Mouse (Mus musculus) bone marrow, adult 2 months (tissue): ENCODE data around the gene Lce1i.
"Not testable (repeated sequence)": the region's sequence is repeated elsewhere in the genome, so short reads cannot be mapped to it uniquely, and the experiment has no call there.

ENCODE experiments used
- CTCF ChIP-seq: fragments of 200-500 bp; IDR thresholded peaks from 2 replicates; pipeline ENCODE4 v1.5.1; 2011; ENCODE audit warnings: low read length, control low read depth; ENCODE audit not compliant: control insufficient read depth, insufficient read depth
- POLR2A ChIP-seq: fragments of 200-500 bp; IDR thresholded peaks from 2 replicates; pipeline ENCODE4 v1.6.1; 2011; ENCODE audit warnings: low read depth, mild to moderate bottlenecking, control low read depth, low read length, borderline replicate concordance; ENCODE audit not compliant: control insufficient read depth

DNA sequence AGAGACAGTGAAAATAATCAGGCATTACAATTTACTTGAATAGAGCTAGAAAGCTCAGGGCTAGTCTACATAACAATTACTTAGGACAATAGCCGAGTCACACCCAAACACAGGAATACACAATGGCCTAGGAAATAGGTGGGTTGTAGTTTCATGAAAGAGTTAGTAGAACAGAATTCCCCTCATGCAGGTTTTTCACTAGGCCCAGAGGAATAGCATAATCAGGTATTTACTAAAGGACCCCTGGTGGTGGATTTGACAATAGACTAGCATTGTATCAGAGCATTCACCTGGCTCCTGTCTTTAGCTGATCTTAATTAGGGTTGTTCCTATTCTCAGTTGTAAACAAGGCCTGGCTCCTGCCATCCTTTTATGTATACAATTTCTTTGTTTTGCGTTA lies 37.3 kb upstream of the Lce1i start:
- not testable (repeated sequence) for TF ChIP-seq CTCF, POLR2A
